Mouse (Mus musculus) midbrain, embryonic 10.5 days (tissue): ENCODE data around the gene Orc3. TPM values are rescaled to one million over a fixed set of nuclear protein-coding genes. Genes with fewer than 3 reads are reported as not detected.

ENCODE experiments used
- DNase-seq: peaks from one replicate; pipeline ENCODE4 v3.0.0-alpha.2; 2017; ENCODE audit warnings: low spot score
- H3K27ac ChIP-seq: fragments of 300-500 bp; sonication (generic); replicated peaks from 2 replicates; pipeline ENCODE4 v1.5.1; 2016; ENCODE audit warnings: mild to moderate bottlenecking
- H3K27me3 ChIP-seq: fragments of 300-500 bp; sonication (generic); 2 replicates; pipeline ENCODE4 v1.6.1; 2016; ENCODE audit warnings: low read depth, mild to moderate bottlenecking; ENCODE audit not compliant: poor library complexity, severe bottlenecking
- H3K36me3 ChIP-seq: fragments of 300-500 bp; sonication (generic); 2 replicates; pipeline ENCODE4 v1.6.1; 2016; ENCODE audit warnings: mild to moderate bottlenecking, moderate library complexity
- H3K4me1 ChIP-seq: fragments of 300-500 bp; sonication (generic); 2 replicates; pipeline ENCODE4 v1.6.1; 2016
- H3K4me3 ChIP-seq: fragments of 300-500 bp; sonication (generic); 2 replicates; pipeline ENCODE4 v1.5.1; 2016; ENCODE audit warnings: mild to moderate bottlenecking, moderate library complexity
- H3K9me3 ChIP-seq: fragments of 300-500 bp; sonication (generic); replicated peaks from 2 replicates; pipeline ENCODE4 v1.6.1; 2016; ENCODE audit warnings: mild to moderate bottlenecking
- WGBS: fragments of 180-500 bp; shearing (Covaris S2); methylation state at CpG from one replicate; pipeline ENCODE4 v1.1.7; 2016; 5-methylcytosine and 5-hydroxymethylcytosine counted together
- polyA plus RNA-seq: library from polyadenylated mRNA; unstranded; fragments of >200 nt; fragmentation: Nextera tagmentation; extraction: Ambion mirVana; gene quantifications from 2 replicates; pipeline ENCODE4 v1.2.1, GENCODE M21; 2016

Orc3 gene
- polyA plus RNA-seq, 1 experiment from 2014 or later = 109 TPM

DNA sequence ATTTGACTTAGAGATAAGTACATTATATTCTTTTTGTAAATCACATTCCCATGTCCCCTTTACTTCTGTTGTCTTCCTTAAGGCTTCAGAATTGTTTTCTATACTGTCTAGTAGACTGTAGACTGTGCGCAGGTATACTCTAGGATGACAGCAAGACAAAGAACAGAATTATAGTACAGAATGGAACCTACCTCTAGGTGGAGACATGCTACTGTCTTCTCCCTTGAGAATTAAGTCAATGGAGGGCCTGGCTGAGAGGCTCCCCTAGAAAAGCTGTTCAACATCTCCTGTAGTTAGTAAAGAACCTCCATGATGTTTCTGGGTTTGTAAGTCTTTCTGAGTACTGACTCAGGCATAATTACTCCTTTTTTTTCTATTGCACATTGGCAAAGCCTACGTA is 37.7 kb downstream of the Orc3 start:
- DNase-seq = no peak
- Histone ChIP-seq H3K4me3 (no peak overlapping the region), H3K9me3 (no peaks in the 10 kb centered on the region), H3K27me3 (no peaks in the 10 kb centered on the region), H3K27ac (no peak overlapping the region), H3K4me1 (no peaks in the 10 kb centered on the region), H3K36me3 (peaks cover 98% of the 10 kb centered on the region)
- WGBS = 95% methylated on average over 2 of the region's 2 CpGs

DNA sequence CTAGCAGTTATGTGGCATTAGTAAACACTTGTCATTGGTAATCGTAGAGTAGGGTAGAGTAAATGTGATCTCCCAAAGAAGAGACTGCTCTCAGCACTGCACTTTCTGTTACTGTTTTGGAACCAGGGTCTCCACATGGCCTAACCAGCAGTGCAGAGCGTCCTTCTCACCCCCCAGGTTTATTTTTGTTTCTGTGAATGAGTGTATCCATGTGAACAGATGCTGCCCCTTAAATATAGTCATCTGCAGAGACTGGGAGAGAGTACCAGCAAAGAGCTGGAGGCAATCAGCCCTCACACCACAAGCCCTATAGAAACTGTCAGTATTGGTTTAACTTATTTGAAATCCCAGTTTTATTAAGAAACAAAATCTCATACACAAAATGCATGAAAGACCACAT is 41.9 kb downstream of the Orc3 start:
- H3K4me3 ChIP-seq = no peak overlapping the region
- DNase-seq = no peak
- H3K27me3 ChIP-seq = no peaks in the 10 kb centered on the region
- peaks cover 100% of the 10 kb centered on the region for H3K36me3 ChIP-seq
- no peaks in the 10 kb centered on the region for H3K9me3 ChIP-seq
- 90% methylated on average over 2 of the region's 2 CpGs for whole genome bisulfite sequencing
- H3K27ac ChIP-seq = no peak overlapping the region
- H3K4me1 ChIP-seq = no peaks in the 10 kb centered on the region

DNA sequence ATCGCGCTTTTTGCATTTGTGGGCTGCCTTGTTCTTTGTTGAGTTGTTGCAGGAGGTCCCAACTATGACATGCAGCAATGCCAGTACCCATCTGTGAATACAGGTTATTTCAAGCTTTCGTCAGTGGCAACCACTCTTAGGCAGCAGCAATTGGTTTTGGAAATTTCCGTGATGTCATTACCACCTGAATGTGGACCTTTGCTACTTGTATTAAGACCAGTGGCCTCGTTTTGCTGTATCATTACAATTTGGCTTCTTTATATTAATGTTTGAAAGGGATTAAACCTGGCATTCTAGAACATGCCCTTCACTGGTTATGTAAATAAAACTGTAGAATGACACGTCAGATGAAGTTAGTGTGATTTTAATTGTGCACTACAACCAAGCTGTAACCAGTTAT is 48.5 kb downstream of the Orc3 start:
- H3K4me1 ChIP-seq = no peaks in the 10 kb centered on the region
- no peaks in the 10 kb centered on the region for H3K27me3 ChIP-seq
- H3K4me3 ChIP-seq = no peak overlapping the region
- H3K9me3 ChIP-seq = no peaks in the 10 kb centered on the region
- DNase-seq = no peak
- WGBS = 92% methylated on average over 6 of the region's 6 CpGs
- peaks cover 91% of the 10 kb centered on the region for H3K36me3 ChIP-seq
- H3K27ac ChIP-seq = no peak overlapping the region

GRCm38 (mm10) chr4:34560971-34561370 is 53.8 kb downstream of the Orc3 start:
- 54% methylated on average over 4 of the region's 4 CpGs for WGBS
- no peak overlapping the region for H3K27ac ChIP-seq
- H3K36me3 ChIP-seq = peaks cover 38% of the 10 kb centered on the region
- no peak overlapping the region for H3K4me3 ChIP-seq
- H3K4me1 ChIP-seq = peaks cover 9% of the 10 kb centered on the region
- no peaks in the 10 kb centered on the region for H3K27me3 ChIP-seq
- H3K9me3 ChIP-seq = no peaks in the 10 kb centered on the region
- peak; percentile 37 for DNase-seq

- H3K27me3 ChIP-seq = no peaks in the 10 kb centered on the region
- H3K36me3 ChIP-seq = peaks cover 13% of the 10 kb centered on the region
- peaks cover 46% of the 10 kb centered on the region for H3K4me1 ChIP-seq
- H3K9me3 ChIP-seq = no peaks in the 10 kb centered on the region
- no peak overlapping the region for H3K27ac ChIP-seq
- DNase-seq = no peak
- H3K4me3 ChIP-seq = no peak overlapping the region
These were observed 58.6 kb downstream of the Orc3 start for GRCm38 (mm10) chr4:34556183-34556582.

DNA sequence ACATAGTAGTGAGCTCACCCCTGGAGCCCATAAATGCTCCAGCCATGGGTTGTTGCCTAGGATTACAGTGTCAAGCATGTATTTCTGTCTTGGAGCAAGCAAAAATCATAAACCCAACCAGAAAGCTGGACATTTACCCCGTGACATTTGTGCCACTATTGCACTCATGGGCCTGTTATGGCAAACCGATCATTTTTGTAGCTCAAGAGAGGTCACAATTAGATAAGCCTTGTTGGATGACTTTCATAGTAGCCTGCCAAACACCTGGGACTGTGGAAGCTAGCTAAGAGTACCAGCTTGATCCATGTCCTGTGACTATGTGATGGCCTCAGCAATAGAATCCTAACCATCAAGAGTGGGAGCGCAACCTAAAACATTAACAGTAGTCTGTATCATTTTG is 59.1 kb downstream of the Orc3 start:
- Histone ChIP-seq H3K36me3 (peaks cover 13% of the 10 kb centered on the region), H3K9me3 (no peaks in the 10 kb centered on the region), H3K27me3 (no peaks in the 10 kb centered on the region), H3K27ac (no peak overlapping the region), H3K4me3 (no peak overlapping the region), H3K4me1 (peaks cover 46% of the 10 kb centered on the region)
- 94% methylated on average over 3 of the region's 3 CpGs for WGBS
- DNase-seq = no peak

- 60% methylated on average over 1 of the region's 1 CpGs for WGBS
- Histone ChIP-seq H3K4me1 (peaks cover 49% of the 10 kb centered on the region), H3K4me3 (no peak overlapping the region), H3K27ac (no peak overlapping the region), H3K27me3 (no peaks in the 10 kb centered on the region), H3K36me3 (peaks cover 13% of the 10 kb centered on the region), H3K9me3 (no peaks in the 10 kb centered on the region)
- DNase-seq = no peak
These were observed 60.1 kb downstream of the Orc3 start for GRCm38 (mm10) chr4:34554596-34554995.

GRCm38 (mm10) chr4:34551966-34552365 is 62.8 kb downstream of the Orc3 start:
- Histone ChIP-seq H3K27ac (no peak overlapping the region), H3K4me1 (peaks cover 49% of the 10 kb centered on the region), H3K36me3 (peaks cover 13% of the 10 kb centered on the region), H3K4me3 (peak overlapping the region; percentile 95), H3K9me3 (no peaks in the 10 kb centered on the region), H3K27me3 (no peaks in the 10 kb centered on the region)
- DNase-seq = no peak
- 44% methylated on average over 3 of the region's 3 CpGs for WGBS

DNA sequence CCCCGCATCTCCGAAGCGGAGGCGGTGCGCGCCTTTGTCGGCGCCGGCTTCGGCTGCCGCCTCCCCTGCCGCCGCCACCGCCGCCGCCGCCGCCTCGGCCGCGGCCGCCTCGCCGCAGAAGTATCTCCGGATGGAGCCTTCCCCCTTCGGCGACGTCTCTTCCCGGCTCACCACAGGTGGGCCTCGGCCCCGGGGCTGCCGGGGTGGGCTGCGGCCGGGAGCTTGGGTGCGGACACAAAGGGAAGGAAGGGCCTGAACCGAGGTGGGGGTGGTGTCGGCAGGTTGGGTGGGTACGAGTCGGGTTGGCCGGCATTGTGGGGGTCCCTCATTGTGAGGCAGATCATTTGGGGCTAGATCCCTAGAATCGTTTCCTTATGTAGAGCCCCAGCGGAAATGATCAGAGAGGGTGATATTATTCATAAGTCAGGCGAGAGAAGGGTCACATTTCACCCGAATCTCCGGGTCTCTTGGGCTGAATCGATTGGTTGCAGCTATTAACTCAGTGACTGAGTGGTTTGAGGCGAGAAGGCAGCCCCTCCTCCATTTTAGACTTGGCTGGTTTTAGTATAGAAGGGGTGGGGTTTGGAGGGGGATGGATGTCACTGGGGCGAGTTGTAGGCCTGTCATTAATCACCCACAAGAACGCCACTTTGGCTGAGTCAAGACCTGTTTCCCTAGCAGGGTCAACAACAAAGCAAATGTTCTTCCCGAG is 63.5 kb downstream of the Orc3 start:
- H3K9me3 ChIP-seq = no peaks in the 10 kb centered on the region
- H3K27ac ChIP-seq = peak overlapping the region; percentile 97
- no peaks in the 10 kb centered on the region for H3K27me3 ChIP-seq
- 0% methylated on average over 50 of the region's 50 CpGs for WGBS
- H3K36me3 ChIP-seq = peaks cover 13% of the 10 kb centered on the region
- H3K4me3 ChIP-seq = peak overlapping the region; percentile 95
- peak; percentile 59 for DNase-seq
- peaks cover 44% of the 10 kb centered on the region for H3K4me1 ChIP-seq

GRCm38 (mm10) chr4:34550748-34551097 is 64.0 kb downstream of the Orc3 start, which contains the start of gene Akirin2:
Gene Akirin2 (plus strand): TSS chr4:34550937.
- WGBS = 0% methylated on average over 42 of the region's 53 CpGs
- H3K9me3 ChIP-seq = no peaks in the 10 kb centered on the region
- peak within 1 kb of the TSS; percentile 97 for H3K27ac ChIP-seq
- no peaks in the 10 kb centered on the region for H3K27me3 ChIP-seq
- H3K36me3 ChIP-seq = peaks cover 11% of the 10 kb centered on the region
- DNase-seq = no peak
- peaks cover 39% of the 10 kb centered on the region for H3K4me1 ChIP-seq
- peak within 1 kb of the TSS; percentile 95 for H3K4me3 ChIP-seq

DNA sequence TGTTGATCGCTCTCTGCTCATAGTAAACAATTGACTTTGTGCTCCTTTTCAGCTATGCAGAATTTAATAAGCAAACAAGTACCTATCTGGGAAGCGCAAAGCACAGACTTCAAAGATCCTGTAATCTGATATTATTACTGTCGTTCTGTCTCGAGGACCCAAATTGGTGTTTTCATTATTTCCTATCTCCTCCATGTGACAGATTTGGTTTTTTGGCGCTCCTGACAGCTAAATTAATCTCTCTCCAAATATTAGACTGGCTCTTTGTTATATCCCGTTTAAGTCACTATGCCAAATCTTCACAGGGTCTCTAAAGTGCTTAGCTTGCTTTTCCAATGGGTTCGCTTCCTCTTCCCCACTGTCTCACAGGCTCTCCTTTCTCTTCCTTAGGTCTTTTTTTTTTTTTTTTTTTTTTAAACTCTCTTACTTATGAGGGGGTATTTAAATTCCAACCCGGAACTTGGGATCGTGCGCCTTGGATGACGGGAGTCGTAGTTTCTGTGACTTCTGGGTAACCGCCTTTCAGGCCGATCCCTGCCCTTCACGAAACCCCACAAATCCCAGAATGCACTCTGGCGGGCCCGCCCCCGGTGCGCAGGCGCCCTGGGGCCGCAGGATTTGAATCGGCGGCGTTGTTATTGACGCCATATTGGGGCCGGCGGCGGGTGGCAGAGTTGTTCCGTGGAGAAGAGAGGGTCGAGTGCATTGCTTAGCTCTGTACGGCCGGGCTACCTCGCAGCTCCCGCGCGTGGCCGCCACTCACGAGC is 64.6 kb downstream of the Orc3 start:
- WGBS = 3% methylated on average over 38 of the region's 38 CpGs
- peak overlapping the region; percentile 95 for H3K4me3 ChIP-seq

GRCm38 (mm10) chr4:34529941-34530340 is 84.8 kb downstream of the Orc3 start:
- H3K27ac ChIP-seq = no peak overlapping the region
- no peaks in the 10 kb centered on the region for H3K27me3 ChIP-seq
- 85% methylated on average over 6 of the region's 6 CpGs for WGBS

More for the DNA sequence above, 64.6 kb downstream of the Orc3 start:
- H3K9me3 ChIP-seq = no peaks in the 10 kb centered on the region
- peak overlapping the region; percentile 97 for H3K27ac ChIP-seq
- no peaks in the 10 kb centered on the region for H3K27me3 ChIP-seq
- peak; percentile 96 for DNase-seq
- peaks cover 33% of the 10 kb centered on the region for H3K4me1 ChIP-seq
- H3K36me3 ChIP-seq = peaks cover 5% of the 10 kb centered on the region; the same call in 1 of the 2 replicates

DNA sequence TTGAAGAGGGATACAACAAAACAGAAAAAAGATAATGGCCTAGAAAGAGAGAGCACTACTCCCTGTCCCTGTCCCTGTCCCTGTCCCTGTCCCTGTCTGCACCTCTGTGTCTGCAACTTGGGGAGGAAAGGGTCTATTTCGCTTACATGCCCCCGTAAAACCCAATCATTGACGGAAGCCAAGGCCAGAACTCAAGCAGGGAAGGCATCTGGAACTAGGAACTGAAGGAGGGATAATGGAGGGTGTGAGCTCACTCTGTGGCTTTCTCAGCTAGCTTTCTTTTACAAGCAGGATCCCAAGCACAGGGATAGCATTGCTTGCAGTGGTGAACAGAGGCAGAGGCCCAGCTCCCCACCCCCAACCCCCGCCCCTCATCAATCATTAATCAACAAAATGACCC is 85.4 kb downstream of the Orc3 start:
- WGBS = 79% methylated on average over 4 of the region's 4 CpGs
- Histone ChIP-seq H3K36me3 (no peaks in the 10 kb centered on the region), H3K4me1 (no peaks in the 10 kb centered on the region), H3K27ac (no peak overlapping the region), H3K27me3 (no peaks in the 10 kb centered on the region), H3K4me3 (no peak overlapping the region), H3K9me3 (no peaks in the 10 kb centered on the region)
- DNase-seq = no peak

More at GRCm38 (mm10) chr4:34529941-34530340, 84.8 kb downstream of the Orc3 start:
- H3K4me3 ChIP-seq = no peak overlapping the region
- 0 out of 2 replicates have a peak, but pooled peaks cover 3% of the 10 kb centered on the region for H3K9me3 ChIP-seq
- DNase-seq = no peak
- H3K36me3 ChIP-seq = no peaks in the 10 kb centered on the region
- H3K4me1 ChIP-seq = no peaks in the 10 kb centered on the region
